Mouse (Mus musculus): Measurements from ENCODE around the gene Hjurp. TPM values are rescaled to one million over a fixed set of nuclear protein-coding genes. Genes with fewer than 3 reads are reported as not detected.

The Hjurp gene
- polyA plus RNA-seq, 1 experiment from 2014 or later: 77.9 TPM

DNA sequence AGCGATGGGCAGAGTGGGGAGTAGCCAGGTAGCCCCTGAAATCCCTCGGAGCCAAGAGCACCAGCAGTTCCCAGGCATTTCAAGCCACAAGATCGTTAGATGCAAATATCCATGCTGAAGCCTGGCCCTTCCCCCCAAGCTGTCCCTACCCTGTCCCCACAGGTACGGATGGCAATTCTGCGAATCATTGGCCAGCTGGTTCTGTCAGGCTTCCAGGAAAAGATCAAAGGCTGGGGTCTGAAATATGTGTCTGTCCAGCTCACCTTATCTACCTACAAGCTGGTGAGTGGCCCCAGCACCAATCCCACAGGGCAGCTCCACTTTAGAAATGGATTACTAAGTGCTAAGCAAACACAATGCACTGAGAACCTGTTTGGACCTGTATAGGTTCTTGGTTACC, 40.1 kb downstream of the Hjurp start:
- no peak for ATAC-seq (ENCODE audit: low FRiP score, low read depth)
- no peaks in the 10 kb centered on the region for H3K36me3 ChIP-seq
- 82% methylated on average over 5 of the region's 5 CpGs for WGBS
- H3K4me2 ChIP-seq: no peak overlapping the region
- no peak overlapping the region for H3K9ac ChIP-seq
- H3K4me1 ChIP-seq (replicated peaks): no peaks in the 10 kb centered on the region
- H3K4me3 ChIP-seq: no peak overlapping the region
- H3K27me3 ChIP-seq: no peaks in the 10 kb centered on the region
- peaks cover 92% of the 10 kb centered on the region for H3K9me3 ChIP-seq
- H3K27ac ChIP-seq (replicated peaks): no peak overlapping the region

DNA sequence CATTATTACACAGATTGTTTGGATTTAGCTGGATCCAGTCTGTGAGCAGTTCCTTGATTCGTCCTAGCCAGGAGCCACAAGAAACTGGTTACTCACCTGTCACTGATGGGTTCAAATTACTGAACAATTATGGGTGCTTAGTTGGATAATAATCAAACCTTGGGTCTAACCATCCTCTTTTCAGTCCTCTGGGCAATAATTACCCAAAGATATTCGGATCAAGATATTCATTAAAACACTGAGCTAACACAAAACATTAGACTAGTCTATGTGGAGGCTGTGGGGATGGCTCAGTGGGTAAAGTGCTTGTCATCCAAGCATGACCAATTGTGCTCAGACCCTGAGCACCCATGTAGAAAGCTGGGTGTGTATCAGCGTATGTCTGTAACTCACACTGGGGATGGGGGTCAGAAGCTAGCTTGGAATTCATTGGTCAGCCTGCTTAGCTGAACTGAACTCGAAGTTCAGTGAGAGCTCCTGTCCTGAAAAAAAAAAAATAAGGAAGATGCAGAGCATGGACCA, 41.5 kb downstream of the Hjurp start:
- Histone ChIP-seq H3K27ac (replicated peaks) (no peak overlapping the region), H3K9ac (no peak overlapping the region), H3K9me3 (peaks cover 95% of the 10 kb centered on the region), H3K4me1 (replicated peaks) (no peaks in the 10 kb centered on the region), H3K27me3 (no peaks in the 10 kb centered on the region), H3K4me3 (no peak overlapping the region), H3K4me2 (no peak overlapping the region), H3K36me3 (no peaks in the 10 kb centered on the region)
- no peak for ATAC-seq (ENCODE audit: low FRiP score, low read depth)
- 64% methylated on average over 4 of the region's 4 CpGs for WGBS

DNA sequence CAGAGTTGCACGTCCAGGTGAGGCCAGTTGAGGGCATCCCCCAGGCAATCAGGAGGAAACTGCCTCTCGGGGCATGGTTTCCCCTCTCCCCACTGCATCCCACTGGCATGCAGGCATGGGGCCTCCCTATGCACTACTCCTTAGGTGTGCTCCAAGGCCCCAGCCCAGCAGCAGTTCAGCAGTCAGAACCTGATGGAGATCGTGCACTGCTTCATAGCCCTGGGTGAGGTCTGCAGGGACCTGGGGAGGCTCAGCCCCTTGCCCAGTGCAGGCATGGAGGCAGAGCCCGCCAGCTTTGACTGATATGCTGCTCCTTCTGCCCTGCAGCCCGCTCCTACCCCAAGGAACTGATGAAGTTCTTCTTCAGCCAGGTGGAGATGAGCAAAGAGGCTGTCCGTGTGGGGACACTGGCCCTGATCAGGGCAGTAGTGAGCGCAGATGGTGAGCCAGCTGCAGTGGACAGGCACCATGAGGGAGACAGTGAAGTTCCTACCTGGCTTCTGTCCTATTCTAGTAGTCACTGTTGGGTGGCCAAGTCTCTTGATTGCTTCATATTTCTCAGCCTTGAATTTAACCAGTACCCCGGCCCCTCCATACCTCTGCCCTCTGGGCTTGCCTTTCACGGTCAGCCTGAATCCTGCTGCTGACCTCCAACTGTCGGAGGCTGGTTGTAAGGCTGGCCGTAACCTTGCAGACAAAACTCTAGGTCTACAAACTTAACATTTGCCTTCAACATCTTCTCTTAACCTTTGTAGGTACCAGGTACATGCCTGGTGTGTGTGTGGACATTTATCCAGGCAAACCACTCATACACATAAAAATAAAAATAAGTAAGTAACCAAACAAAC, 42.2 kb downstream of the Hjurp start:
- Histone ChIP-seq H3K9me3 (peaks cover 95% of the 10 kb centered on the region), H3K4me3 (no peak overlapping the region), H3K4me2 (no peak overlapping the region), H3K27ac (replicated peaks) (no peak overlapping the region), H3K9ac (no peak overlapping the region), H3K36me3 (no peaks in the 10 kb centered on the region), H3K27me3 (no peaks in the 10 kb centered on the region), H3K4me1 (replicated peaks) (no peaks in the 10 kb centered on the region)
- ATAC-seq (ENCODE audit: low FRiP score, low read depth): no peak
- 68% methylated on average over 11 of the region's 11 CpGs for whole genome bisulfite sequencing

DNA sequence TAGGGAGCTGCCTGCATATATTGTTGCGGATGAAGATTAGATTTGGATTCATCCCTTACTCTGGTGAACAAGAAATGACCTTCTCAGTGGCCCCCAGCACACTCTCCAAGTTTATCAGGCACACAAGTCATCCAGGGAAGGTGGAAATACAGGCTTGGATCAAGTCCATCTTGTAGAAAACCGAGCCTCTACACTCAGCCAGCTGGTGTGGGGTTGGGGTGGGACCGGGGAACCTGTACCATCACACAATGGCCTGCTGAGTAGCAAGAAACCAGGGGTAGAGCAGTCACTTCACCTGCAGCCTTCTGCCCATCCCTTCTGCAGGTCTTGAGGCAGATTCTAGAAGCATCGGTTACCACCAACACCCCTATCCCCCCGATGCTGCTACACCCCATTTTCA, 42.8 kb downstream of the Hjurp start:
- 50% methylated on average over 5 of the region's 5 CpGs for WGBS

DNA sequence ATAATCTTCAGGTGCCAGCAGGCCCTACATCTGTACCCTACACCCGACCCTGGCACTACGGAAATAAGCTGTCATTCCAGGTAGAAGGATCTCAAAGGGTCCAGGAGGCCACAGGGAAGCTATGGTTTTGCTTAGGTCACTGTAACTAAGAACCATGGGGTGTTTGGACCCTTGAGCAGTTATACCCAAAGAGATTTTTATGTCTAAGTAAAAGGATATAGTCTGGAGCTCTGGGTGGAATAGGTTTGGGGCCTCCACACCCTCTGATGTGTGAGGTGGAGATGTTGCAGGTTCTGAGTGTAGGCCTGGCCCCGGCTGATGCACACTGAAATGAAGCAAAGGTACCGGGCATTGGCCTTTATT, 43.2 kb downstream of the Hjurp start:
- Histone ChIP-seq H3K4me3 (no peak overlapping the region), H3K4me2 (no peak overlapping the region), H3K9me3 (peaks cover 95% of the 10 kb centered on the region), H3K36me3 (no peaks in the 10 kb centered on the region), H3K27me3 (no peaks in the 10 kb centered on the region), H3K9ac (no peak overlapping the region), H3K4me1 (replicated peaks) (no peaks in the 10 kb centered on the region), H3K27ac (replicated peaks) (no peak overlapping the region)
- ATAC-seq (ENCODE audit: low FRiP score, low read depth): no peak
- 61% methylated on average over 4 of the region's 4 CpGs for WGBS

More for the DNA sequence above, 42.8 kb downstream of the Hjurp start:
- H3K36me3 ChIP-seq: no peaks in the 10 kb centered on the region
- no peaks in the 10 kb centered on the region for H3K27me3 ChIP-seq
- H3K9me3 ChIP-seq: peaks cover 95% of the 10 kb centered on the region
- H3K4me1 ChIP-seq (replicated peaks): no peaks in the 10 kb centered on the region
- ATAC-seq (ENCODE audit: low FRiP score, low read depth): no peak
- no peak overlapping the region for H3K27ac ChIP-seq (replicated peaks)
- H3K4me3 ChIP-seq: no peak overlapping the region
- no peak overlapping the region for H3K9ac ChIP-seq
- no peak overlapping the region for H3K4me2 ChIP-seq

DNA sequence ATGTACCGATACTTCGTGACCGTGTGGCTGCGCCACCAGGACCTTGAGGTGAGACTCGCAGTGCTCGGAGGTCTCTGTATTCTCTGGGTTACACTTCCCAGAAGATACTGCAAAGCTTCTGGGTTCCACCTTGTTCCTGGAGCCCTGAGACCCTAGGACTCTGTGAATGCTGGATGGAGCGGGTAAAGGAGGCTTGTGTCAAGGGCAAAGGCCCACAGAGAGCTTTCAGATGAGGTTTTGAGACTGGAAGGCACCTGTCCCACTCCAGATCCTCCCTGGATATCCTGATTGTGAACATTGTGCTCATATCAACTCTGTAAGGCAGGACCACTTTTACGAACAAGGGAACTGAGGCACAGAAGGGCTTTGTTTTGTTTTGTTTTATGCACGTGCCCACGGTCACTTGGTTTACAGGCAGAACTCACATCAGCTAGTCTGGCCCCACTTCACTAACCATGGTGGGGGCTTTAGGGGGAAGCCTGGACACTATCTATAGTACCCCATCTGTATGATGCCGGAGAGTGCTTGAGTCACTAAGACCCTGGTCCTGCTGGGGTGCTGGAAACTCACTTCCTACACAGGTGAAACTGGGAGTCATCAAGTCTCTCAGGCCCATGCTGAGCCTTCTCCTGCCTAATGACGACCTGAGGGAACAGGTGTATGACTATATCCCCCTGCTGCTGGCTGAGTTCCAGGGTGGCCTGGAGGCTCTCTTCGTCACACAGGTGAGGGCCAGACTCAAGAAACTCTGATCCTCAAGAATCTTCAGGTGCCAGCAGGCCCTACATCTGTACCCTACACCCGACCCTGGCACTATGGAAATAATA, 43.8 kb downstream of the Hjurp start:
- WGBS: 68% methylated on average over 14 of the region's 14 CpGs
- Histone ChIP-seq H3K36me3 (no peaks in the 10 kb centered on the region), H3K27me3 (no peaks in the 10 kb centered on the region), H3K9me3 (peaks cover 95% of the 10 kb centered on the region), H3K4me2 (no peak overlapping the region), H3K27ac (replicated peaks) (no peak overlapping the region), H3K4me1 (replicated peaks) (no peaks in the 10 kb centered on the region), H3K9ac (no peak overlapping the region), H3K4me3 (no peak overlapping the region)
- ATAC-seq (ENCODE audit: low FRiP score, low read depth): 0 out of 2 replicates have a peak, but pooled peaks have one; percentile 2

DNA sequence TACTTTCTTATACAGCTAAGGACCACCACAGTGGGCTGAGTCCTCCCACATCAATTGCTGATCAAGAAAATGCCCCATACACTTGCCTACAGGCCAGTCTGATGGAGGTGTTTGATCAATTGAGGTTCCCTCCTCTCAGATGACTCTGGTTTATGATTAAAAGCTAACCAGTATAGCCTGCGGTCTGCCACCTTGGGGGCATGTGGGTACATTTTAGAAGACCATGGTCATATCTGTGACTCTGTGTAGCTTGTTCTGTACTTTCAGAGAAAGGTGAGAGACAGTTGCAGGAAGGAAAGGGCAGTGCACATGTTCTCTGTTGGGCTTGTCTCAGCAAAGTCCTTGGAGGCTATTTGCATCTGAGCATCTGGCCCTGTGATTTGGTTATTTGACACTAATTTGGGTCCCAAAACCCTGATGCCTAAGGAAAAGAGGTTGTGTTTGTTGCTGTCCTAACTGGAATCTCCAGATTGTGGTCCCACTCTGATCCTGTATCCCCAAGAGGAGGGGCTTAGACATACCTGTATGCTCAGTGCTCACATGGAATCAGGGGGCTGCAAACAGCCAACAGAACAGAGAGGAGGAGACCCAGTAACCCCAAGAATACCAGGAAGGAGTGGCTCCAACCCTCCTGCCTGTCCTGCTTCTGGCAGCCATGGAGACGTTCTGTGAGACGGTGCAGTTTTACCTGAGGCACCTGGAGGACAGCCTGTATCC, 44.6 kb downstream of the Hjurp start:
- Histone ChIP-seq H3K27ac (replicated peaks) (no peak overlapping the region), H3K4me3 (no peak overlapping the region), H3K27me3 (no peaks in the 10 kb centered on the region), H3K4me1 (replicated peaks) (no peaks in the 10 kb centered on the region), H3K9me3 (peaks cover 95% of the 10 kb centered on the region), H3K36me3 (no peaks in the 10 kb centered on the region), H3K4me2 (no peak overlapping the region), H3K9ac (no peak overlapping the region)
- ATAC-seq (ENCODE audit: low FRiP score, low read depth): no peak
- WGBS: 55% methylated on average over 3 of the region's 3 CpGs

DNA sequence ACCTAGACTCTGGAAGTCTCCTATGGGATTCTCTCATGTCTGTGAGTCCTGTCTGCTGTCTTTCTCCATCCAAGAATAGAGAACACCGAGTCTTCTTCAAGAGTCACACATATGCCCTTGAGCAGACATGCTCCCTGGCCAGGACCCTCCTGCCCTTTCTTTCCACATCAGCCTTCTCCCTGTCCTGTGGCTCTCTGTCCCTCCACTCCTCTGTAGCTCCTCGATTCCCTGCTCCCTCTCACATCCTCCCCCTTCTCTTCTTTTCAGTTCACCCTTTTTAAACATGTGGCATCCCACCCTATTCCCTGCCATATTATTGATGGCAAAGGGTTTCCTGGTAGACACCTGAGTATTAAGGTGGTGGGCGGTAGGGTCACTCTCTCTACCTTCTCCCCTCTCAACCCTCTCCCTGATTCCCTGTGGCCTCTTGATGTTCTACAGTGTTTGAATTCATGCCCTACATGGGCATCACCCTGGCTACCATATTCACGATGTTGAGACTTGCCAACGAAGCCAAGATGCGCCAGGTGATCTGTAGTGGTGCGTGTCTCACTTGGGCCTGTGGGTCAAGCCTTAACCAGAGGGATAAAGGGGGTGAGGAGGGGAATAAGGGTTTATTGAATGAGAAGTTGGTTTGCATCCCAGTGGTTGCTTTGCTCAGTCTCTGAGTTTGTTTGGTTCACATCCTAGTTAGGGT, 45.5 kb downstream of the Hjurp start:
- Histone ChIP-seq H3K4me3 (no peak overlapping the region), H3K9me3 (peaks cover 96% of the 10 kb centered on the region), H3K4me1 (replicated peaks) (no peaks in the 10 kb centered on the region), H3K36me3 (no peaks in the 10 kb centered on the region), H3K27ac (replicated peaks) (no peak overlapping the region), H3K4me2 (no peak overlapping the region), H3K27me3 (no peaks in the 10 kb centered on the region), H3K9ac (no peak overlapping the region)
- no peak for ATAC-seq (ENCODE audit: low FRiP score, low read depth)
- 67% methylated on average over 7 of the region's 7 CpGs for WGBS

DNA sequence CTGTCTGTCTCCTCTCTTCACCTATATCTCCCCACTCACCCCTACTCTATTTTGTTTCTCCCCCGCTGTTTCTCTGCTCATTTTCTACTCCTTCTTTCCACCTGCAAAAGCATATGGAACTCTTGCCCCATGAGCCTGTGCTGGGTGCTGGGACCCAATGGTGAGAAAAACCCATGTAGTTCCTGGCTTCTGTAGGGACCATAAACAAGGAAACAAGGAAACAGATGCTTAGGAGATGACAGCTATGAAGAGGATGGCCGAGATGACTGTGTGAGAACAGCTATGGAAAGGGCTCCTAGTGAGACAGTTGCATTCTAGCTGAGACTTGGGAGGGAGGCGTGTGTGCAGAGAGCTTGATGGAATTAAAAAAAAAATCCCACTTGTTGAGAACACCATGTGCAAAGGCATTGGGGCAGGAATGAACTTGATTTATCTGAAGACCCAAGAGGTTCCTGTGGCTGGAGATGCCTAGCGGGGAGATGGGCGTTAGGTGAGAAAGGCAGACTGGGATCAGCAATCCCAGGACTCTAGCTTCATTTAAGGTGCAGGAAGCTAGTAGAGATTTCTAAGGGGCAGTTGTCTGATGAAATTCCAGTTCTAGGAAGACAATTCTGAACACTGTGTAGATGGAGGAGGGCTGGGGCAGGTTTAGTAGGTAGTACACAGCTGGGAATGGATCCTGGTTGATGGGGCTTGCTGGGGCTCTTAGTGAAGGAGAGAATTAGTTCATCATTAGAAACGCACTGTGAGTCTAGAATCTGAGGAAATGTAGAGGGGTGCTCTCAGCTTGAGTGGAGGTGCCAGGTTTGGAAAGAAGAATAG, 46.2 kb downstream of the Hjurp start:
- H3K9ac ChIP-seq: no peak overlapping the region
- H3K4me3 ChIP-seq: no peak overlapping the region
- no peak for ATAC-seq (ENCODE audit: low FRiP score, low read depth)
- no peak overlapping the region for H3K27ac ChIP-seq (replicated peaks)
- no peaks in the 10 kb centered on the region for H3K36me3 ChIP-seq
- peaks cover 99% of the 10 kb centered on the region for H3K9me3 ChIP-seq
- H3K4me2 ChIP-seq: no peak overlapping the region
- 77% methylated on average over 6 of the region's 6 CpGs for WGBS
- no peaks in the 10 kb centered on the region for H3K27me3 ChIP-seq
- no peaks in the 10 kb centered on the region for H3K4me1 ChIP-seq (replicated peaks)

DNA sequence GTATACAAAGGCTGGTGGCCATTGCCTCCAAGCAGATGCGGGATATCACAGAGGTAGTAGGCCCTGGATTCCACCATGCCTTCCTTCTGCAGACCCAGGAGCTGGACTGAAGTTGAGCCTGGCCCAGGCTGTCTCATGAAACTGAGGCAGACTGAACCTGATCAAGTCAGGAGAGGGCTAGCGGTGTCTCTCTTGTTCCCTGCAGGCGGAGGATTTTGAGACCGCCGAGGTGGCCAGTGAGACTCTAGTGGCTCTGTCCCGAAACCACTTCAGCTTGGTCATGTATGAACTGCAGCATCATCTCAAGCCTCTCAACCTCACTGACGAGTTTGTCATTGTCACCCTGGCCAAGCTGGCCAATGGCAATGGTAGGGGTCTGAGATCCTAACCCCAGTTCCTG, 47.0 kb downstream of the Hjurp start:
- H3K27ac ChIP-seq (replicated peaks): no peak overlapping the region
- 73% methylated on average over 7 of the region's 7 CpGs for WGBS
- H3K36me3 ChIP-seq: no peaks in the 10 kb centered on the region
- H3K27me3 ChIP-seq: no peaks in the 10 kb centered on the region
- H3K9me3 ChIP-seq: peaks cover 99% of the 10 kb centered on the region
- H3K4me2 ChIP-seq: no peak overlapping the region
- H3K4me3 ChIP-seq: no peak overlapping the region
- ATAC-seq (ENCODE audit: low FRiP score, low read depth): 0 out of 2 replicates have a peak, but pooled peaks have one; percentile 2
- H3K9ac ChIP-seq: no peak overlapping the region
- H3K4me1 ChIP-seq (replicated peaks): no peaks in the 10 kb centered on the region

DNA sequence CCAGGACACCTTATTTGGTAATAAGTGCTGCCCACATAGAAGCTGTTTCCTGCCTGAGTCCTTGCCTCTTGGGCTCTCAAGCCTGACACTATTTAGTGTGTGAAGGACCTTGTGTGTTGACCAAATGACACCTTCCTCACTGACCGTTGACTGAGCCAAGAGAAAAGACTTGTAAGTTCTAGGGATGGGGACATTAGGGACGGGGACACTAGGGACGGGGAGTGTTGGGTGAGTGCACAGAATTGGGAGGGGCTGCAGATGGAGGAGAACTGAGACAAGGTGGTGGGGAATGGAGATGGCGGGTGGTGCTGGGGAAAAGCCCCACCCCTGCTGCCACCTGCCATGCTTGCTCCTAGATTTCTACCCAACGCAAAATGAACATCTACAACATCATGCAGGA, 47.4 kb downstream of the Hjurp start:
- no peak overlapping the region for H3K4me2 ChIP-seq
- no peaks in the 10 kb centered on the region for H3K36me3 ChIP-seq
- no peak overlapping the region for H3K4me3 ChIP-seq
- 87% methylated on average over 5 of the region's 5 CpGs for WGBS
- ATAC-seq (ENCODE audit: low FRiP score, low read depth): no peak
- peaks cover 97% of the 10 kb centered on the region for H3K9me3 ChIP-seq
- H3K27me3 ChIP-seq: no peaks in the 10 kb centered on the region
- no peak overlapping the region for H3K9ac ChIP-seq
- no peaks in the 10 kb centered on the region for H3K4me1 ChIP-seq (replicated peaks)
- no peak overlapping the region for H3K27ac ChIP-seq (replicated peaks)

Measured in hindbrain, embryonic 15.5 days (tissue).